Mouse (Mus musculus): ENCODE measurements around the gene Fam122c.

Gene Fam122c

GRCm38 (mm10) chrX:53370366-53370740 is 97.1 kb downstream of the Fam122c start, which contains the start of gene Mospd1:
Gene Mospd1, minus strand, starts transcription at chrX:53370502.
- peak; percentile 92 for DNase-seq (ENCODE audit: inconsistent ontology term)

Measured in Muller cell, postnatal 12 days (primary cell).